Mouse (Mus musculus) heart, embryonic 14.5 days (tissue): ENCODE measurements around the gene Gm16223. TPM values are rescaled to one million over a fixed set of nuclear protein-coding genes. Genes with fewer than 3 reads are reported as not detected.

Experiments used
- ATAC-seq: fragments of 200-750 bp; cut with Nextera tagmentation; 2 replicates; pipeline ENCODE4 v1.8.0; 2017; ENCODE audit warnings: low read depth, moderate TSS enrichment; ENCODE audit not compliant: insufficient number of reproducible peaks, insufficient read depth, low FRiP score
- H3K27ac ChIP-seq, 2 experiments: fragments of 200-500 bp in 1 of 2; fragments of 300-500 bp in 1 of 2; sonication (generic) in 1 of 2; replicated peaks in 1 of 2; 2 replicates each; pipeline ENCODE4 v1.5.1; 2012 to 2014; ENCODE audit warnings: low read depth in 2 of 2, low read length in 2 of 2, control low read depth in 1 of 2, mild to moderate bottlenecking in 1 of 2, mixed read lengths in 1 of 2; ENCODE audit not compliant: control insufficient read depth in 1 of 2, insufficient read depth in 1 of 2
- H3K27me3 ChIP-seq: fragments of 300-500 bp; sonication (generic); 2 replicates; pipeline ENCODE4 v1.6.1; 2014; ENCODE audit warnings: mild to moderate bottlenecking, low read length, control low read depth; ENCODE audit not compliant: control insufficient read depth, insufficient read depth
- H3K36me3 ChIP-seq: fragments of 300-500 bp; sonication (generic); 2 replicates; pipeline ENCODE4 v1.6.1; 2014; ENCODE audit warnings: mild to moderate bottlenecking, control low read depth, low read length, mixed read lengths; ENCODE audit not compliant: control insufficient read depth, insufficient read depth
- H3K4me1 ChIP-seq, 2 experiments: fragments of 200-500 bp in 1 of 2; fragments of 300-500 bp in 1 of 2; sonication (generic) in 1 of 2; 2 replicates each; pipeline ENCODE4 v1.6.1; 2012 to 2014; ENCODE audit warnings: low read length in 2 of 2, control low read depth in 1 of 2, mixed read lengths in 1 of 2; ENCODE audit not compliant: control insufficient read depth in 2 of 2, insufficient read depth in 2 of 2
- H3K4me2 ChIP-seq: fragments of 300-500 bp; sonication (generic); 2 replicates; pipeline ENCODE4 v1.6.1; 2014; ENCODE audit warnings: mild to moderate bottlenecking, low read length
- H3K4me3 ChIP-seq, 2 experiments: fragments of 200-500 bp in 1 of 2; fragments of 300-500 bp in 1 of 2; sonication (generic) in 1 of 2; 2 replicates each; pipeline ENCODE4 v1.5.1; 2012 to 2014; ENCODE audit warnings: low read length in 2 of 2, mild to moderate bottlenecking in 2 of 2, control low read depth in 1 of 2, low read depth in 1 of 2, moderate library complexity in 1 of 2; ENCODE audit not compliant: control insufficient read depth in 1 of 2, insufficient read depth in 1 of 2
- H3K9ac ChIP-seq: fragments of 300-500 bp; sonication (generic); 2 replicates; pipeline ENCODE4 v1.6.1; 2014; ENCODE audit warnings: mild to moderate bottlenecking, low read length
- H3K9me3 ChIP-seq: fragments of 300-500 bp; sonication (generic); 2 replicates; pipeline ENCODE4 v1.6.1; 2016; ENCODE audit warnings: low read length, control low read depth; ENCODE audit not compliant: control insufficient read depth
- WGBS: fragments of 180-500 bp; shearing (Covaris S2); extraction: QIAGEN DNeasy Blood & Tissue Kit; methylation state at CpG from one replicate; pipeline ENCODE4 v1.1.7; 2014; 5-methylcytosine and 5-hydroxymethylcytosine counted together
- polyA plus RNA-seq: library from polyadenylated mRNA; unstranded; fragments of >200 nt; fragmentation: Nextera tagmentation; extraction: Ambion mirVana; gene quantifications from 2 replicates; pipeline ENCODE4 v1.2.1, GENCODE M21; 2014

Gm16223 gene
- polyA plus RNA-seq, 1 experiment from 2014 or later: not detected

DNA sequence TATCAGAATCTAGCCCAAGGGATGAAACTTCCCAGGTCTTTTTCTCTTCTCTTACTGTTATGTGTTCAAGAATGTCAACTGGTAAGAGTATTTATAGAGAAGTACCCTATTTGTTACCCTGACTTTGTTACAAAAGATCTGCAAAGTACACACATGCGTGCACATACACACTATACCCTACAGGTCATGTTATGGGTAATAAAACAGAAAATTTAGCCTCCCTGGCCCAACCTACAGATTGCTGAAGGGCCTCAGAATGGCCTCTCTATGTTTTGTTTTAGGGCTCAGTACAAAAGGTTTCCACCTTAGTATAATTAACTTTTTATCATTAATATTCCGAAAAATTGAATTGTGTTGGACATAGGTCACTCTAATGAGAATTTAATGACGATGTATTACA, 685 bp upstream of the Gm16223 start:
- 73% methylated on average over 3 of the region's 3 CpGs for WGBS
- H3K4me1 ChIP-seq: no peaks in the 10 kb centered on the region
- H3K9me3 ChIP-seq: no peaks in the 10 kb centered on the region
- H3K4me3 ChIP-seq: no peak overlapping the region
- H3K4me2 ChIP-seq: no peak overlapping the region
- no peaks in the 10 kb centered on the region for H3K36me3 ChIP-seq
- no peak overlapping the region for H3K9ac ChIP-seq
- no peak overlapping the region for H3K27ac ChIP-seq
- no peak for ATAC-seq
- H3K27me3 ChIP-seq: no peaks in the 10 kb centered on the region

DNA sequence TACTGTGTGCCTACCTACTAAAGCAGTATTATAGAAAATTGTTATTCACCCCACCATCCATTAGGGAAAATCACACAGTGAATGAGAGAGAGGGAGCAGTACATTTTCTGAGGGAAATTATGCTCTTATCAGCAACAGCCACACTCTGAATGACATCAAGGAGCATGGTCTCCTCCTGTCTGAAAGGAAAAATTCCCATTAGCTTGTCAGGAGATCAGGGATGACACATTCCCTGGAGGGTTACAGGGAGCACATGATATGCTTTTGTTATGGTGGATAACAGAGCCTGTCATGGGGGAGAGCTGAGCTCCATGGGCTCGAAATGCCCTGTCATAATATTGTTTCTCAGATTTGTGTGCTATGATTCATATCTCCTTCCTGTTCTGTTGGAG, 424 bp downstream of the Gm16223 start:
- Histone ChIP-seq H3K27me3 (no peaks in the 10 kb centered on the region), H3K4me2 (no peak overlapping the region), H3K9me3 (no peaks in the 10 kb centered on the region), H3K36me3 (no peaks in the 10 kb centered on the region), H3K27ac (no peak overlapping the region), H3K4me1 (no peaks in the 10 kb centered on the region), H3K4me3 (no peak overlapping the region), H3K9ac (no peak overlapping the region)
- ATAC-seq: no peak
- 58% methylated on average over 1 of the region's 1 CpGs for WGBS

DNA sequence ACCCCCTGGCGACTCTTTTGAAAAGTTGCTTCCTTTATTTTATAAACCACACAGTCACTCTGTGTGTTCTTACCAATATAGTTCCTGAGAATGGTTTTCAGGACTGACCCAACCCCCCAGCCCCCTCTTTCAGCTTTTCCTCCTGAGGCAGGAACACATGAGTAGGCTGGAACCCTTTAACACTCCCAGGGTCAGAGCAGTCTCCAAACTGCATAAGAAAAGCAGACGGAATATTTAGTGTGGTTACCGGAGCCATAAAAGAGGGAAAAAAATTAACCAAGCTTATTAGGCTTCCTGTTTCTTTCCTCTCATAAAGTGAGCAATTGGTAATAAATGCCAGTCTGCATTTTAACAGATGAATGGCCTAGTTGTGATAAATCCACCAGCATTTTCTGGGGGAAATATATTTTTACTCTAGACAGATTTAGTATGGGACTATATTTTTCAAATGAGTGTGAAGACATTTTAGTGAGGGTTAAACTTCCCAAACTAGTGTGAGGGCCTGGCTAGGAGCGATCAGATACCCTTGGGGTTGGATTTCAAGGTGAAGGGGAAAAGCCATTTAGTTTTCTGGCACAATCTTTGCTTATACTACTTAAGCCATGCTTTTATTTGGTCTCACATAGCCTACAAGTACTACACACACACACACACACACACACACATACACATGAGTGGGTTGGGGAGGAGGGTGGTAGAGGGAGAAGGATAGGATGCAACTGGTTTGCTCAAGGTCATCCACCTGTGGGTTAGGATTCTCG, 49.0 kb downstream of the Gm16223 start:
- Histone ChIP-seq H3K4me2 (no peak overlapping the region), H3K9ac (no peak overlapping the region), H3K27ac (no peak overlapping the region), H3K36me3 (no peaks in the 10 kb centered on the region), H3K4me1 (no peaks in the 10 kb centered on the region), H3K9me3 (no peaks in the 10 kb centered on the region), H3K27me3 (no peaks in the 10 kb centered on the region), H3K4me3 (no peak overlapping the region)
- no peak for ATAC-seq
- WGBS: 78% methylated on average over 5 of the region's 5 CpGs

DNA sequence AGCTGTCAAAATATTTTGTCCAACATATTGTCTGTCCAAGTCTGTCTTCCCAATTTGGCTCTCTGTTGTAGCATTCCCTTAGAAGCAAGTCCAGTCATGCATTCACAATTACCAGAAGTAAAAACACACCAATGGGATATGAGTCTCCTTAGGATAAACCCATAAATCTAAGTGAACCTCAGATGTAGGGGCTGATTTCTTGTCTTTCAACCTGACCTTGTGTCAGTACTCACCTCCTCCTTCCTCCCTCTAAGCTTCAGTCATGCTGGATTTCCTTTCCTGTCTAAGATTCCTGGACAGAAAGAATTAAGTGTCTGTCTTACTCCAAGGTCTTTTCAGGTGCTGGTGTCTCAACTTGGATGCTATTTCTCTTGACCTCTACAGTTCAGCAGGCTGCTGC, 57.8 kb downstream of the Gm16223 start:
- Histone ChIP-seq H3K4me3 (no peak overlapping the region), H3K27me3 (no peaks in the 10 kb centered on the region), H3K27ac (no peak overlapping the region), H3K4me1 (no peaks in the 10 kb centered on the region), H3K4me2 (no peak overlapping the region), H3K9ac (no peak overlapping the region), H3K36me3 (no peaks in the 10 kb centered on the region), H3K9me3 (no peaks in the 10 kb centered on the region)
- ATAC-seq: no peak

DNA sequence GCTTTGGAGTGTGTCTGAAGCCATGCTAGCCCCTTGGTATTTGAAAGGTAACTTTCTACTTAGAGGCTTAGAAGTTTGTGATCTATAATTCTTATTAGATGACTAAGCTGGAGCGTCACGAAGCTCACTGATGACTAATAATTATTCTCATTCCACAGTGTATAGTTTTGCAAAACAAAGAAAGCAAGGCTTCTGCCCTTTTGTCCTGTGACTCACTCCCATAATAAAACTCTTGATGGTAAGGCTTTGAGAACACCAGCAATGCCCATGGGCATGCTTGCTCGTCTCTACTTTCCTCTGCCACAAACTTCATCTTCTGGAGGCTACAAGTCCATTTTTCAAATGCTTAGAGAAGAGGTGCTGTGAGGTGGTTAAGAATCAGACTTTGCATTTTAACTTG, 87.9 kb downstream of the Gm16223 start:
- Histone ChIP-seq H3K4me3 (no peak overlapping the region), H3K27me3 (no peaks in the 10 kb centered on the region), H3K36me3 (no peaks in the 10 kb centered on the region), H3K9ac (no peak overlapping the region), H3K9me3 (no peaks in the 10 kb centered on the region), H3K4me2 (no peak overlapping the region), H3K27ac (no peak overlapping the region), H3K4me1 (no peaks in the 10 kb centered on the region)
- WGBS: 65% methylated on average over 3 of the region's 3 CpGs
- ATAC-seq: no peak

DNA sequence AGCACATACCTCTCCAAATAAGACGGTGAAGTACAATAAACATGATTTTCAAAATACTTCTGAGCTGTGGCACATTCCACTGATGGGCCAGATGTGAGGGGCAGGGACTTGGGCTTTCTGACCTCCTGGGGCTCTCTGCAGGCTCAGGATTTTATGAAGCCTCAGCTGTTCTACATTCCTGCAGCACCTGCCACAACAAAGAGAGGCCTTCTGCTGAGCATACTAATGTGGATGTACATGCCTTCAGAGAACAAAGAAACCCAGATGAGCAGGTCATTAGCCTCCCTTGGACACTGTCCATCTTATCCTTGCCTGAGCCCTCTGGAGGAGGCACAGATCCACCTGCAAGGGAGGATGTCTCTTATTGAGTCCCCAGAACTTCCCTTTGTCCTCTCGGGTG, 97.0 kb downstream of the Gm16223 start:
- Histone ChIP-seq H3K9ac (no peak overlapping the region), H3K27ac (no peak overlapping the region), H3K4me2 (no peak overlapping the region), H3K4me3 (no peak overlapping the region), H3K4me1 (no peaks in the 10 kb centered on the region), H3K36me3 (no peaks in the 10 kb centered on the region), H3K9me3 (no peaks in the 10 kb centered on the region), H3K27me3 (no peaks in the 10 kb centered on the region)
- ATAC-seq: no peak
- 80% methylated on average over 2 of the region's 2 CpGs for WGBS

DNA sequence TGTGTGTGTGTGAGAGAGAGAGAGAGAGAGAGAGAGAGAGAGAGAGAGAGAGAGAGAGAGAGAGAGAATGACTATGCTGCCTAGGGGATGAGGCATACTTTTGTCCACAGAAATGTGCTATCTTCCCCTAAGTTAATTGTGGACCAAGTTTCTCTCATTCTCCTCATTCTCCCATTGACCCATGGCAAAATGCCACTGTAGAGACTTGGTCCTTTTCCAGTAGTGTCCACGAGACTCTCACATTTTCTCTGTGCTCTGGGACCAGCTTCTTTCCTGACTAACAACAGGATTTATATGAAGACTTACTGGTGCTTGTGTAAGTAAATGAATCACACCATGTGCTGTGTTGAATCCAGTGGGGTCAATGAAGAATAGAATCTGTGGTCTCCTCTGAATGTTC, 98.6 kb downstream of the Gm16223 start:
- no peaks in the 10 kb centered on the region for H3K36me3 ChIP-seq
- no peak overlapping the region for H3K4me3 ChIP-seq
- H3K27ac ChIP-seq: no peak overlapping the region
- H3K4me1 ChIP-seq: no peaks in the 10 kb centered on the region
- no peaks in the 10 kb centered on the region for H3K27me3 ChIP-seq
- no peak overlapping the region for H3K4me2 ChIP-seq
- 50% methylated on average over 1 of the region's 1 CpGs for WGBS
- no peak for ATAC-seq
- no peaks in the 10 kb centered on the region for H3K9me3 ChIP-seq
- no peak overlapping the region for H3K9ac ChIP-seq

DNA sequence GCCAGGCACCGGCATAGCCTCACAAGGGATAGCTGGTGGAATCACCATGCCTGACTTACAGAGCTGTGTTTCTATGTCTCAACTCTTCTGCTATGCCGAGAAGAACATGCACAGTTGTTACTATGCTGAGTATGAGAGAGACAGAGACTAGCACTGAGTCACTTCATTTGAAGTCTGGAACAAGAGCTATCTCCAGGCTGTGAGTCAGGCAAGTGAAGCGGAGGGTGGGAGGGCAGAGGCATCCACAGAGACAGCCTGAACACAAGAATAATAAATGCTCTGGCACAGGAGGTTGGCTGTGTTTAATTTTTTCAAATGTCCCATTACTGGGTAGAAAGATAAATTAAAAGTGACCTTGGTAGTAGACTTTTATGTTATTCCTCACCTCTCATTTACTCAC, 100.3 kb downstream of the Gm16223 start:
- Histone ChIP-seq H3K27me3 (no peaks in the 10 kb centered on the region), H3K27ac (no peak overlapping the region), H3K9ac (no peak overlapping the region), H3K4me2 (no peak overlapping the region), H3K4me3 (no peak overlapping the region), H3K36me3 (no peaks in the 10 kb centered on the region), H3K4me1 (no peaks in the 10 kb centered on the region), H3K9me3 (no peaks in the 10 kb centered on the region)
- ATAC-seq: no peak
- 83% methylated on average over 3 of the region's 3 CpGs for WGBS
